Mouse (Mus musculus) liver, adult 2 months (tissue): ENCODE data around the gene Syn3.

ENCODE experiments used
- CTCF ChIP-seq: fragments of 200-500 bp; IDR thresholded peaks from 2 replicates; pipeline ENCODE4 v1.5.1; 2011; ENCODE audit warnings: low read depth, low read length, control low read depth
- POLR2A ChIP-seq: fragments of 200-500 bp; IDR thresholded peaks from 2 replicates; pipeline ENCODE4 v1.6.1; 2011; ENCODE audit warnings: low read length, control low read depth; ENCODE audit not compliant: insufficient read depth; ENCODE audit errors: extremely low read depth

DNA sequence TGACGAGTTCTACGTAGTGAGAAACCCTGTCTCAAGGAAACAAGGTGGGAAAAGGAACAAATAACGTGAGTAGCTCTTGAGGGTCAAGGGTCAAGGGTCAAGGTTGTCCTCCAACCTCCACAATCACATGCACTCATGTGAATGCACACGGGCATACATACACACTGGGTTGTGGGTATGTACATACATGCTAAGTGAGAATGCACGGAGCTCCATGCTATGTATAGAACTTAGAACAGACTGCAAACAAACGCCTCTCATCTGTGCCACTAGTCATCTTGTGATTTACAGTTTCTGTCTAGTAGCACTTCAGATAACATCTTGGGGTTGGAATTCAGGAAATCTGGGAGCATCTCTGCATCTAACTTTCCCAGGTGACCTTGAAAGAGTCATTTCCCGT lies 253.3 kb downstream of the Syn3 start:
- no peak for TF ChIP-seq CTCF
- TF ChIP-seq POLR2A: no peak
